Mouse (Mus musculus): Measurements from ENCODE around the gene Rcl1. TPM values are rescaled to one million over a fixed set of nuclear protein-coding genes. Genes with fewer than 3 reads are reported as not detected.

Rcl1 gene
- polyA plus RNA-seq, 1 experiment from 2014 or later: 42.2 TPM

DNA sequence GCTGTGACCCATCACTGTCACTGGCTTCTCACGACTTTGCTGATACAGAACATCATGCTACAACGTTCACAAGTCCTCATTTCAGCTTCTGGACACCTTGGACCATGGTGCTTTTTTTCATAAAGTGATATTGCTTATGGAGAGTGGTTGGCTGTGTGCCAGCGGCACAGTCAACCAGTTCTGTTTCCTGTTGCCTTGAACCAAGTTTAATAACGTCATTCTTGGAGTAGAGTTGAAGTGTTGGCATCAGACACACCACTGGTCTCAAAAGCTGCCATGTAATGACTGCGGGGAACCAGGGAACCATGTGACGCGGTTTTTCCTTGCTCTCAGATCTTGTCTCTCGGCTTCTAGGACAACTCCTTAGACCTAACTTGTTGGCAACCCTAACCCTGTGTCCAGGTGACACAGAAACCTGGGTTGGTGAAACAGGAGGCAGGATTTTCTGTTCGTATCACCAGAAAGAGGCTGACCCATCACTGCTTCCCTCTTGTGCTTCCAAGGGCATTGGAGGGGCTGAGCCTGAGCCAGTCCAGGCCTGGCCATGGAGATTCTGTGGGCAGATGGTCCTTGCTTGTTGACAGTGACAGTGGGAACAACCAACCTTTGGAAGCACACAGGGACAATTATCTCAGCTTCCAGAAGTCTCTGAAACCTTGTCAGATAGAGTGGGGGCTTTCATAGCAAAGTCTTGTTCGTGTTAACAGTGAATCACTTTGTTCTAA, 37.5 kb downstream of the Rcl1 start:
- no peaks in the 10 kb centered on the region for H3K4me1 ChIP-seq (ENCODE audit: control insufficient read depth, insufficient read depth, low read depth, low read length)
- WGBS: 89% methylated on average over 10 of the region's 10 CpGs
- H3K4me2 ChIP-seq (ENCODE audit: low read length): no peak overlapping the region
- no peak overlapping the region for H3K9ac ChIP-seq (ENCODE audit: low read depth, low read length)
- peaks cover 10% of the 10 kb centered on the region; the same call in 1 of the 2 replicates for H3K36me3 ChIP-seq (ENCODE audit: control insufficient read depth, insufficient read depth, low read length)
- H3K9me3 ChIP-seq (ENCODE audit: control insufficient read depth, low read length): no peaks in the 10 kb centered on the region
- H3K27me3 ChIP-seq (replicated peaks; ENCODE audit: control insufficient read depth, insufficient read depth, low read length): no peaks in the 10 kb centered on the region
- ATAC-seq: no peak
- no peak overlapping the region for H3K4me3 ChIP-seq (ENCODE audit: low read length)
- H3K27ac ChIP-seq (ENCODE audit: low read depth, low read length): no peak overlapping the region

DNA sequence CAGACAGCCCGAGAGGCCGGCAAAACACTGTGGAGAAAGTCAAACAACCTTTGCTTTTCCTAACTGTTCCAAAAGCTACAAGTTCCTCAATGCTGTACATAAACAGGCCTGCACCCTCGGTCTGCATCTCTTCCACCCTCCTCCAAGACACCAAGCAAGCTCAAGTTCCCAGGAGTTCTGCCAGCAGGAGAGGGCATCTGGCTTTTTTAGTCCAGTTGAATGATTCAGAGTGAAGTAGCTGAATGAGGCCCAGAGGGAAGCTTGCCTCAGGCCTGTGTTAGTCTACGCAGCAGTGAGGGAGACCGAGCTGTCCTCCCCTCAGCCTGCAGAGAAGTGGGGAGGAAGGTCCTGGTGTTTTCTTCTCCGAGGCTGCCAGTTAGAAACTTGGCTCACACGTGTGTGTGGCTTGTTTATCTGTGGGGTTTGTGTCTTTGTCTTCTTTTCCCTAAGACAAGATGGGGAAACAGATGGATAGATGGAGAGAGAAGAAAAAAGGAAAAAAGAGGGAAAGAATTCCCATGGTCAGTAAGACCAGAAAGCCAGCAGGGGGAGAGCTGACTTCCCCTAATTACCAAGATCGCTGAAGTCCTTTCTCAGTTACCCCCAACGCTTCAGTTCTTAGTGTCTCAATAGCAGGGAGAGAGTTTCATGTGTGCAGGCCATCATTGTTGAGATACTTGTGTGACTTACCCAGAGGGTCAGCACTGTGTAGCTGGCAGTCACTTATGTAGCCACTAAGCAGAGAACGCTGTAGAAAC, 38.7 kb downstream of the Rcl1 start:
- no peak overlapping the region for H3K27ac ChIP-seq (ENCODE audit: low read depth, low read length)
- 73% methylated on average over 10 of the region's 10 CpGs for WGBS
- H3K4me2 ChIP-seq (ENCODE audit: low read length): no peak overlapping the region
- H3K36me3 ChIP-seq (ENCODE audit: control insufficient read depth, insufficient read depth, low read length): peaks cover 8% of the 10 kb centered on the region; the same call in 1 of the 2 replicates
- no peak for ATAC-seq
- H3K9me3 ChIP-seq (ENCODE audit: control insufficient read depth, low read length): no peaks in the 10 kb centered on the region
- no peaks in the 10 kb centered on the region for H3K4me1 ChIP-seq (ENCODE audit: control insufficient read depth, insufficient read depth, low read depth, low read length)
- no peaks in the 10 kb centered on the region for H3K27me3 ChIP-seq (replicated peaks; ENCODE audit: control insufficient read depth, insufficient read depth, low read length)
- no peak overlapping the region for H3K4me3 ChIP-seq (ENCODE audit: low read length)
- no peak overlapping the region for H3K9ac ChIP-seq (ENCODE audit: low read depth, low read length)

DNA sequence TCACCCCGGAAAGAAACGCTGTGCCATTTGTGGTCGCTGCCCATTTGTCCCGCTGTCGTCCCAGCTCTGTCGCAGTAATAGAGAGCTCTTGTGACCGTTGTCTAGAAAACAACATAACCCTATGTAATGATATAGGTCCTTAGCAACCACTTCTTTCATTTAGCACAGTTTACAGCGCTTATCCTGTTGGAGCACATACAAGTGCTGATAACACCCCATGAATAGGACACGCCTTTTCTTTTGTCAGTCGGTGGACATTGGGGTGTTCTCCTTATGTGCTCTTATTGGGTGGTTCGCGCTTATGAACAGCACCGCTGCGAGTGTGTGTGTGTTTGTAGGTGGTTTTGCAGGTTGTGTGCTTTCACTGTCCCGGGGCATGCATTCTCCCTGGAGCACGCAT, 39.8 kb downstream of the Rcl1 start:
- Histone ChIP-seq H3K27me3 (replicated peaks; ENCODE audit: control insufficient read depth, insufficient read depth, low read length) (no peaks in the 10 kb centered on the region), H3K4me2 (ENCODE audit: low read length) (no peak overlapping the region), H3K4me1 (ENCODE audit: control insufficient read depth, insufficient read depth, low read depth, low read length) (no peaks in the 10 kb centered on the region), H3K9me3 (ENCODE audit: control insufficient read depth, low read length) (no peaks in the 10 kb centered on the region), H3K9ac (ENCODE audit: low read depth, low read length) (no peak overlapping the region), H3K27ac (ENCODE audit: low read depth, low read length) (no peak overlapping the region), H3K4me3 (ENCODE audit: low read length) (no peak overlapping the region), H3K36me3 (ENCODE audit: control insufficient read depth, insufficient read depth, low read length) (0 out of 2 replicates have a peak, but pooled peaks cover 8% of the 10 kb centered on the region)
- 94% methylated on average over 16 of the region's 16 CpGs for WGBS
- no peak for ATAC-seq

DNA sequence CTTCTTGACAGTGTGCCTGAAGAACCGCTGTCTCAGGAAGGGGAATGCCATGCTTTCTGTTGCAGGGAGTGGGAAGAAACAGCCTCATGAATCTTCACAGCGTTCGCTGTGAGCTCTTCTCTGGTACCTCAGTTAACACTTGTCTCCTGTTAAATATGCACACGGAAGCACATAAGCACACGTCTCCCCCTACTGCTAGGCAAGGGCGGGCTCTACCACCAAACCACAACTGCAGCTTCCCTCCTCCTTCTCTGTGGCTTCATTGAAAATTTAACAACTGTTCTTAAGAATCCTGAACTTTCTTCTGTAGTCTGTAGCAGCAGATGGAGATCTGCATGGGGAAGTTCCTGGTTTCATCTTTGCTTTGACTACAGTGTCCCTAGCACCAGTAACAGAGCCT, 41.1 kb downstream of the Rcl1 start:
- Histone ChIP-seq H3K9ac (ENCODE audit: low read depth, low read length) (no peak overlapping the region), H3K9me3 (ENCODE audit: control insufficient read depth, low read length) (no peaks in the 10 kb centered on the region), H3K27me3 (replicated peaks; ENCODE audit: control insufficient read depth, insufficient read depth, low read length) (no peaks in the 10 kb centered on the region), H3K27ac (ENCODE audit: low read depth, low read length) (no peak overlapping the region), H3K36me3 (ENCODE audit: control insufficient read depth, insufficient read depth, low read length) (0 out of 2 replicates have a peak, but pooled peaks cover 10% of the 10 kb centered on the region), H3K4me3 (ENCODE audit: low read length) (no peak overlapping the region), H3K4me2 (ENCODE audit: low read length) (no peak overlapping the region), H3K4me1 (ENCODE audit: control insufficient read depth, insufficient read depth, low read depth, low read length) (no peaks in the 10 kb centered on the region)
- WGBS: 83% methylated on average over 6 of the region's 6 CpGs
- ATAC-seq: no peak

DNA sequence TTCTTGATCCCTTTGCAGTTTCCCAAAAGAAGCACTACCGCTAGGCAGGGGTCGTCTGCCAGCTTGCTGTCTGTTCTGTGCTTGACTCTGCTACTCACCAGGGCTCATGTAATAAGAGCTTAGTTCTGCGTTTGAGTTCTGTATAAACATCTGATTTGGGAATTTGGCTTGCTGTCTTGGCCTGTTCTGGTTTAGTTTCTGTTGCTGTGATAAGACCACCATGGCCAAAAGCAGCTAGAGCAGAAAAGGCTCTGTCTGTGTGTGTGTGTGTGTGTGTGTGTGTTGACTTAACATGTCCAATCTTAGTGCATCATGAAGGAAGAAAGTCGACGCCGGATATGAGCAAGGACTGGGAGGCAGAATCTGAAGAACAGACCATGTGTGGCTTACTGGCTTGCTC, 44.2 kb downstream of the Rcl1 start:
- 94% methylated on average over 6 of the region's 6 CpGs for WGBS
- Histone ChIP-seq H3K4me1 (ENCODE audit: control insufficient read depth, insufficient read depth, low read depth, low read length) (no peaks in the 10 kb centered on the region), H3K4me3 (ENCODE audit: low read length) (no peak overlapping the region), H3K4me2 (ENCODE audit: low read length) (no peak overlapping the region), H3K9ac (ENCODE audit: low read depth, low read length) (no peak overlapping the region), H3K27me3 (replicated peaks; ENCODE audit: control insufficient read depth, insufficient read depth, low read length) (no peaks in the 10 kb centered on the region), H3K36me3 (ENCODE audit: control insufficient read depth, insufficient read depth, low read length) (0 out of 2 replicates have a peak, but pooled peaks cover 5% of the 10 kb centered on the region), H3K27ac (ENCODE audit: low read depth, low read length) (no peak overlapping the region), H3K9me3 (ENCODE audit: control insufficient read depth, low read length) (no peaks in the 10 kb centered on the region)
- no peak for ATAC-seq

DNA sequence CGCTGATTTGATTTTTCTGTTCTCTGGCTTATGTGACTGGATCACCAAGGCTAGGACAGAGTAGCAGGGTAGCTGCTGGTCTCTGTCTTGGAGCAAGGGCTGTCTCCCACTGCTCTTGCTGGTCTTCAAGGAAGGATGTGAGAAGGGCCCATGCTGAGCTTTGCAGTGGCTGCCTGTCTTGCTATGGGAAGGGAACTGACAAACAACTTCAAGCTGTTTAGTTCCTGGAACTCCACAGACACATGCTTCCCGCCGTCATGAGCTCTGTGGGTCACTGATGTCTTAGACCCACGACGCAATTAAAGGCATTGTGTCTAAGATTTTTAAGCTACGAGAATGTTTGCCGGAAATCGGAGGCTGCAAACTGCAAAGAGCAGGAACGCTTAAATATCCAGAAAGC, 45.6 kb downstream of the Rcl1 start:
- Histone ChIP-seq H3K27me3 (replicated peaks; ENCODE audit: control insufficient read depth, insufficient read depth, low read length) (no peaks in the 10 kb centered on the region), H3K4me3 (ENCODE audit: low read length) (no peak overlapping the region), H3K9me3 (ENCODE audit: control insufficient read depth, low read length) (no peaks in the 10 kb centered on the region), H3K4me1 (ENCODE audit: control insufficient read depth, insufficient read depth, low read depth, low read length) (no peaks in the 10 kb centered on the region), H3K4me2 (ENCODE audit: low read length) (no peak overlapping the region), H3K9ac (ENCODE audit: low read depth, low read length) (no peak overlapping the region), H3K36me3 (ENCODE audit: control insufficient read depth, insufficient read depth, low read length) (0 out of 2 replicates have a peak, but pooled peaks cover 5% of the 10 kb centered on the region), H3K27ac (ENCODE audit: low read depth, low read length) (no peak overlapping the region)
- ATAC-seq: no peak
- 74% methylated on average over 9 of the region's 9 CpGs for WGBS

DNA sequence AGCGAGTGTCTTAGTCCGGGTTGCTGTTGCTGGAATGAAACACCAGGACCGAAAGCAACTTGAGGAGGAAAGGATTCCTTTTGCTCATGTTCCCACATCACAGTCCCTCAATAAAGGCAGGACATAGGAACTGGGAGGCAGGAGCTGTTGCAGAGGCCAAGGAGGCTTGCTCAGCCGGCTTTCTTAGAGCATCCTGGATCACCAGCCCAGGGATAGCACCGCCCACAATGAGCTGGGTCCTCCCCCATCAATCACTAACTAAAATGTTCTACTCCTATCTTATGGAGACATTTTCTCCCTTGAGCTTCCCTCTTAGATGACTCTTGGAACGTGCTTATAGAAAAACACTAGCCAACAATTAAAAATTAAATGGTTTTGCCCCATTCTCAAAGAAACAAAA, 48.4 kb downstream of the Rcl1 start:
- Histone ChIP-seq H3K27me3 (replicated peaks; ENCODE audit: control insufficient read depth, insufficient read depth, low read length) (no peaks in the 10 kb centered on the region), H3K36me3 (ENCODE audit: control insufficient read depth, insufficient read depth, low read length) (0 out of 2 replicates have a peak, but pooled peaks cover 2% of the 10 kb centered on the region), H3K9me3 (ENCODE audit: control insufficient read depth, low read length) (no peaks in the 10 kb centered on the region), H3K4me3 (ENCODE audit: low read length) (no peak overlapping the region), H3K9ac (ENCODE audit: low read depth, low read length) (no peak overlapping the region), H3K4me2 (ENCODE audit: low read length) (no peak overlapping the region), H3K4me1 (ENCODE audit: control insufficient read depth, insufficient read depth, low read depth, low read length) (no peaks in the 10 kb centered on the region), H3K27ac (ENCODE audit: low read depth, low read length) (no peak overlapping the region)
- WGBS: 66% methylated on average over 6 of the region's 6 CpGs
- ATAC-seq: no peak

DNA sequence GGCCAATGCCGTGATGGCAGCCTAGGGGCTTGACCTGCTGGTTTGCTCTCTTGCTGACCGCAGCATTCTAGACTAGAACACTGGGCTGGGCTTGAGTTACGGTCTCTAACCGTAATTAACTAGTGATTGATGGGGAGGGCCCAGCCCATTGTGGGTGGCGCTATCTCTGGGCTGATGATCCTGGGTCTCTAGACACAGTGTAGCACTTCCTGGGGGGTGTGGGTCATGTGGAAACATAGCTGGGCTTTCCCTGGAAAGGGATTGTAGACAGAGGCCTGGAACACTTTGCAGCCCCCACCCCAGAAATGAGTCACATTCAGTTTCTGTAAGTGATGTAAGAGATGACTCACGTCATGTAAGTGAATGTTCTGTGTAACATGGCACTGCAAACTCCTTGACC, 48.9 kb downstream of the Rcl1 start:
- no peak for ATAC-seq
- H3K4me3 ChIP-seq (ENCODE audit: low read length): no peak overlapping the region
- H3K4me2 ChIP-seq (ENCODE audit: low read length): no peak overlapping the region
- H3K27me3 ChIP-seq (replicated peaks; ENCODE audit: control insufficient read depth, insufficient read depth, low read length): no peaks in the 10 kb centered on the region
- no peak overlapping the region for H3K9ac ChIP-seq (ENCODE audit: low read depth, low read length)
- H3K4me1 ChIP-seq (ENCODE audit: control insufficient read depth, insufficient read depth, low read depth, low read length): no peaks in the 10 kb centered on the region
- H3K27ac ChIP-seq (ENCODE audit: low read depth, low read length): no peak overlapping the region
- no peaks in the 10 kb centered on the region for H3K9me3 ChIP-seq (ENCODE audit: control insufficient read depth, low read length)
- H3K36me3 ChIP-seq (ENCODE audit: control insufficient read depth, insufficient read depth, low read length): 0 out of 2 replicates have a peak, but pooled peaks cover 2% of the 10 kb centered on the region
- 63% methylated on average over 6 of the region's 6 CpGs for WGBS

DNA sequence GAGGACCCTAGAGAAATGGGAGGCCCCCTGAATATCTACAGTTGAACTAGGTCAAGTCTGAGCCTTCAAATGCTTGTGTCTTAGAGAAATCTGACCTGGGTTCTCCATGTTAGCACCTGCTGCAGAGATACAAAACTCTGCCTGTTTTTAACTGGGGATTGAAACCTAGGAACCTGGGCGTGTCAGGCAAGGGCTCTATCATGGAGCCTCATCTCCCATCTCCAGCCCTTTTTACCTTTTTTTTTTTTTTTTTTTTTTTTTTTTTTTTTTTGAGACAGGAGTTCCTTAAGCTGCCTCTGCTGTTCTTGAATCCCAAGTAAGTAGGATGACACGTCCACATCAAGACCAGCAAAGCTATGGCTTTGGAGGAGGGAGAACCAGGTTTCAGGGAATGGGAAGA, 50.3 kb downstream of the Rcl1 start:
- no peaks in the 10 kb centered on the region for H3K36me3 ChIP-seq (ENCODE audit: control insufficient read depth, insufficient read depth, low read length)
- H3K27ac ChIP-seq (ENCODE audit: low read depth, low read length): no peak overlapping the region
- 89% methylated on average over 2 of the region's 2 CpGs for WGBS
- no peak overlapping the region for H3K4me2 ChIP-seq (ENCODE audit: low read length)
- no peaks in the 10 kb centered on the region for H3K9me3 ChIP-seq (ENCODE audit: control insufficient read depth, low read length)
- no peak overlapping the region for H3K9ac ChIP-seq (ENCODE audit: low read depth, low read length)
- ATAC-seq: no peak
- no peaks in the 10 kb centered on the region for H3K4me1 ChIP-seq (ENCODE audit: control insufficient read depth, insufficient read depth, low read depth, low read length)
- no peak overlapping the region for H3K4me3 ChIP-seq (ENCODE audit: low read length)
- H3K27me3 ChIP-seq (replicated peaks; ENCODE audit: control insufficient read depth, insufficient read depth, low read length): no peaks in the 10 kb centered on the region
